Mouse (Mus musculus) testis, adult 2 months (tissue): ENCODE data around the gene Atp6v0e.

ENCODE experiments used
- CTCF ChIP-seq: fragments of 200-500 bp; IDR thresholded peaks from 2 replicates; pipeline ENCODE4 v1.5.1; 2012; ENCODE audit warnings: low read depth, mild to moderate bottlenecking, inconsistent platforms, low read length, moderate library complexity; ENCODE audit not compliant: control insufficient read depth, insufficient read depth, insufficient replicate concordance
- POLR2A ChIP-seq: fragments of 200-500 bp; IDR thresholded peaks from 2 replicates; pipeline ENCODE4 v1.6.1; 2012; ENCODE audit warnings: low read depth, mild to moderate bottlenecking, inconsistent platforms, low read length, moderate library complexity; ENCODE audit not compliant: control insufficient read depth

- TF ChIP-seq CTCF (no peak), POLR2A (no peak)
Measured at GRCm38 (mm10) chr17:26671268-26671667, 8.2 kb downstream of the Atp6v0e start.
